Mouse (Mus musculus): ENCODE data around the gene Atp8b5.

Atp8b5 gene

DNA sequence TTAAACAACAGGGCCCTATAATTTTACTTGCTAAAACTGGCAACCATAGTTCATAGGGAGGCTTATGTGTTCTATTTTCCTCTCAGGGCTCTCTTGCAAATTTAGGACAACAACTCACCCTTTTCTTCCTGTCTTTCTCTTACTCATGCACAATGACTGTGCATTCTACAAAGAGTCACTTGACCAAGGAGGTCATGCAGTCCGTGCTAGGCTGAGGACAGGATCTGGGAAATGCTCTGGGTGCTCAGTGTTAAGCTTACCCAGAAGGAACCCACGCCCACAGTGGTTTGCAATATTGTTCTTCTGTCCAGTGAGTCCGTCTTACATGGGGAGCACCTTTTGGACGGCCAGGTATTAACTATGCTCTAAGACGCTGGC lies 117.1 kb downstream of the Atp8b5 start:
- DNase-seq = no peak

DNA sequence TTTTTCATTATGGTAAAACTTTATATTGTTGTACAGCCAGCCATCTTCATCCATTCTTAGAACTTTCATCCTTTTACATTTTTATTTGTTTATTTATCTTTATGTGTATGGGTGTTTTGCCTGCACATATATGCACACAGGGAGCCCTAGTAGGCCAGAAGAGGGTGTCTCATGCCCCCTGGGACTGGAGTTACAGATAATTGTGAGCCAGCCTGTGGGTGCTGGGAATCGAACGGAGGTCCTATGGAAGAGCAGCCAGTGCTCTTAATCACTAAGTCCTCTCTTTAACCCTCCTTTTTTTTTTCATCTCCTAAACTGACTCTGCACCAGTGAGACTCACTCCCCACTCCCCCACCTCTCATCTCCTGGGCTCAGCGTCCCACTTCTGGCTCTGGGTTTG lies 117.6 kb downstream of the Atp8b5 start:
- no peak for DNase-seq

DNA sequence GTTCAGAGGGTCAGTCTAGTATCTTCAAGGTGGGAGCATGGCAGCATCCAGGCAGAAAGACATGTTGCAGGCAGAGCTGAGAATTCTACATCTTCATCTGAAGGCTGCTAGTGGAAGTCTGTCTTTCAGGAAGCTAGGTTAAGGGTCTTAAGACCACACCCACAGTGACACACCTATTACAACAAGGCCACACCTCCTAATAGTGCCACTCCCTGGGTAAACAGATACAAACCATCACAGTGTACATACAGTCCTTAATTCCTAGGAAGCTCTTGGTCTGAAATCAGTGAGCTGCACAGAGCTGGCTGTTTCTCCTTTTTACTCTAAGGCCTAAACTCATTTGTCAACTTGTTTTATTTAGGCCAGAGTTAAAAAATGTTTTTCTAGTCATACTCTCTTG lies 120.0 kb downstream of the Atp8b5 start:
- no peak for DNase-seq

DNA sequence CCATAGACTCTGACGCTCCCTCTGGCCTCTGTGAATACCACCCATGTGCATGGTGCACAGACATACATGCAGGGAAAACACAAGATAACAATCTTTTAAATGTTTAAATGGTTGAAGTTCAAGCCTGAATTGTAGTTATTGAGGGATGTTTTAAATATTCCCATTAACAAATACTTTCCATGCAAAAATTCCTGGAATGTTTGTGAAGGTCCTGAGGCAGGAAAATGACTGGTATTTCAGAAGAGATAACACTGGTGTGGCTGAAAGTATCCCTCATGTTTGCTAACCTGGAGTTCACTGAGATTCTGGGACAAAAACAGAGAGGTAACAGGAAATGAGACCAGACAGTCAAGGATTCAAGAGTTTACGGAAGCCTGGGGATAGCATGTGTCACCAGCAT lies 122.4 kb downstream of the Atp8b5 start:
- DNase-seq = no peak

DNA sequence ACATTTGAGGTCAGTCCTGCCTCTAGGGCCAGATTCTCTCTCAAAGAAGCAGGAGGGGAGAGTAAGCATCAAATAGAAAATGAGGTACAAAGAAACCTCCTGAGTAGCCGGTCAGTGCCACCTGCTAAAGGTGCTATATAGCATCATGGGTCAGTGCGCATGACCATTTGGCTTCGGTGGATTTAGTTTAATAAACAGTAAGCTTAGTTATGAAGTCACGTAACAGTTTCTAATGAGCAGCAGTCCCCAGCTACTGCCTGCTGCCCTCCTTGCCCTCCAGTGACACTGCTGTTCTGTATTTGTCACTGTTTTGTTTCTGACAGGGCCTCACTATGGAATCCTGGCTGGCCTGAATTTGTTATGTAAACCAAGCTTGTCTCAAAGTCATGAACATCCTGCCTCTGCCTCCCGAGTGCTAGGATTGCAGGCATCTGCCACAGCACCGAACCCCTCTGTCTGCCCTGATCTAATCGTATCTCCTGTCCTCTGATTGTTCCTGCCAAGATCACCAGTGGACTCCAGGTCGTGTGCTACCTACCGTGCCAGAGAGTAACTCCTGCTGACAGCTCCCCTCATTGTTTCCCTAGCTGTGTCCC lies 123.0 kb downstream of the Atp8b5 start:
- DNase-seq = no peak

DNA sequence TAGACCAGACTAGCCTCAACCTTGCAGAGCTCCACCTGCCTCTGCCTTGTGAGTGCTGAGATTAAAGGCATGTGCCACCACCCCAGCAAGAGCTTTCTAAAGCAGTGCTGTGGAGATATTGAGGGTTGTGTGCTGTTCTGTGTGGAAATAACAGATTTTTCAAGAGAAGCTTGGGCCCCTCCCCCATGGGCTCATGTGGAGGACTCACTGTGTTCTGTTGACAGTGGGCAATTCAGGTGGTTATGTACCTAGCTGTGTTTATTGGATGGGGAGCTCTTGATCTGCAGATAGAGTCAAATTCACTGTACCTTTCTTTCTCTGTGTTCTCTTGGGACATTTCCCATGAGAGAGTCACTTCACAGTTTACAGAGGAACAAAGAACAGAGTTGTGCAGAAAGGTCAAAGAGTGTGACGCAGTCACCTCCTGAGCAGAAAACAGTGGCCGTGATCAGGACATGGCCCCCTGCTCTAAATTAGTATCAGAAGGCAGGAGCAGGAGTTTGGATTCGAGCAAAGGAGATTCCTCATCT lies 124.6 kb downstream of the Atp8b5 start:
- DNase-seq = no peak

DNA sequence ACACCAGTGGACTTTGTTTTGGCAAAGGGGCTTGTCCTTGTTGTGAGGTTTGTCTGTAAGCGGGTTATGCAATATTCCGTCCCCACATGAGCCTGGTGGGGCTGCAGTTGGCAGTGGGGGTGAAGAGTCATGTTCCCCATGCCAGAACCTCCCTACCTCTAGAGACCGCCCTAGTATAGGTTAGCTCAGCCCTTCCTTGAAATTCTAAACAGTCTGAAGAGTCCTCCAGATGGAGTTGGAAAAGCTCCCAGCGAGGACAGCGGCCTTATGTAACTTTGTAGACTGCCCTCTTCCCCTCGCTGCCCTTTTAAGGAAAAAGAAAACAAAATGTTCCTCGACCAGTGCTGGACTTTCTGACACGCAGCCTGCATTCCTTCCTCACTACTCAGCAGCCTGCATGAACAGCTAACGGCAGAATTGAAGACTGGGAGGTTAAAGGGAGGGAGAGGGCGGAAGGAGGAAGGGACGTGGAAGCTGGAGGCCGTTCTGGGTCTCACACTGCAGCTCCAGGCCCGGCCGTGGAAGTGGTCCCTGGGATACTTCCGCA lies 127.5 kb downstream of the Atp8b5 start:
- no peak for DNase-seq

DNA sequence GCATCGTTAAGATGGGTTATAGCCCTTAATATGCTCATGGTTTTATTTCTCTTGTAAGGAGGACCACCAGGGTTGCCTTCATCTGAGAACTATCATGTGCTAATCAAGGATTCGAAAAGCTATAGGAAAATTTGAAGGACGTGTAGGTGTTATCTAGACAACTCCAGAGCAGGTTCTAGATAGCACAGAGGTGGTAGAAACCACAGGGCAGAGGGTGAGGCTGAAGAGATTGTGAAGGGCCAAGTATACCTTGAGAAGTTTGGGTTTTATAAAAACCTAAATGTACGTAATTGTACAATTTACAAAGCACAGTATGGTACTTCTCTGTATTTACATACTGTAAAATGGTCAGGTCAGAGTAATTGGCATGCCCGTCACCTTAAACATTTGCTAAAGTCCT lies 128.2 kb downstream of the Atp8b5 start:
- DNase-seq = no peak

DNA sequence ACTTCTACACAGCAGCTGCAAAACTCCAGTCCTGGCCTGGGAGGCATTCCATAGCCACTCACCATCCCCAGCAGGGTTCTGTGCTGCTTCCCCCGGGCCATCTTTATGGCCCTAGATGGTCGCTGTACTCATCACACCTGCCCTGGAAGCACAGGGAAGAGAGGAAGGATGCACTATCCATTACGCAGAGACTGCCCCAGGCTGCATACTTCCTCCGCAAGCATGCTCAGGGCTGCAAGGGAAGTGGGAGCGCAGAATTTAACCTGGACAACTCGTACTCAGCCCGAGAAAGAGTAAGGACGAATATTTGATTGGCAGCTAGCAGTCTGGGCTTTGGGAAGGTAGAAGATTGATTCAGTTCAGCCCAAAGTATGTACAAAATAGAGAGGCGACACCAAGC lies 128.9 kb downstream of the Atp8b5 start:
- DNase-seq = no peak

DNA sequence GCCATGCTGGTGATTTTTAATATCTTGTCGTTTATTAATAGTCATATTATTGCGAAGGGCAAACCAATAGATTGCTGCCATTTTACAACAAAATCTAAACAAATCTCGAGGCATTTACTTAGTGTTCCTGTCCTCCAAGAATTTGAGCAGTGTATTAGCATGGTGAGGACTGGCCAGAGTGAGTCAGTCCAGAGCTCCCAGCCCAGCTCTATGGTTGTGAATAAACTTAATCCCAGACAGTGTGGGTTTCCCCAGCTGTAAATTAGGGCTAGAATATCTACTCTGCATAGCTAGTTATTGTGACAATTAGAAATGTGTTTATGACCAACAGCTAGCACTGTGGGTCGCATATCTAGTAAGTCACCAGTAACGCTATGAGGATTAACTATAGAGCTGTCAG lies 129.4 kb downstream of the Atp8b5 start:
- DNase-seq = no peak

DNA sequence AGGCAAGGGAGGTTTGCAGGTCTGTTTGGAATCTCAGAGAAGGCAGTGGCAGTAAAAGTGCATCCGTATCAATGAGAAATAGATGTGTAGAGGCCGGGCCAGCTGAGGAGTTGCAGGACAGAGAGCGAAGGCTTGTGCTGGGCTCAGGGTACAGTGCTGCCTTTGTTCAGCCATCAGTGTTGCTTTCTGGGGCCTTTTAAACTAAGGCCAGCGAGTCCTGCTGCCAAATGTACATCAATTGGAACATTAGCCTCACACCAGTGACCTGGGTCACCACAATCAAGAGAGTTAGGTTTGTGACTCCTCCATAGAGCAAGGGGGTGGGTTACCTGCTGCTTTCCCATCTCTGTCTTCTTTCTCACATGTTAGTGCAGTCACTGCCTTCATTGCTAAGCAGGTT lies 131.1 kb downstream of the Atp8b5 start:
- no peak for DNase-seq

DNA sequence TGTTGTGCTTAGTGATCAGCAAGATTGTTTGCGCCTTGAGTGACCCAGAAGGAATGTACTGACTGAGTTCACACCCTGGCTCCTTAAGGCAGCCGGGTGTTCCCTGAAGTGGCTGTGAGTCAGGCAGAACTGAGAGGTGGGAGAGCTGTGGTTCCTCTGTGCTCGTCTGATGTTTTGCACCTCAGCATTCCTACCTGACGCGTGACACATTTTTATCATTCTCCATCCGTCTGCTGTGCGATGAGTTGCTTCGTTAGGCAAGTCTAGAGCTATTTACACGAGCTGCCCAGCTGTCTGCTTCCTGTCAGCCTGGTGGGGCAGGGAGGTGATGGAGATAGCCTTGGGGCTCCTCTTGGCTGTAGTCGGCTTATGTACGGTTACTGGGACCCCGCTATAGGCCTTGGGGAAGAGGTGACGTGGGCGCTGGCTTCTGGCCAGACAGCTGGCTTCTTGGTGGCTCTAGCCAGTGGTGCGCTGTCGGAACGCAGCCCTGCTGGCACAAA lies 131.9 kb downstream of the Atp8b5 start:
- no peak for DNase-seq

DNA sequence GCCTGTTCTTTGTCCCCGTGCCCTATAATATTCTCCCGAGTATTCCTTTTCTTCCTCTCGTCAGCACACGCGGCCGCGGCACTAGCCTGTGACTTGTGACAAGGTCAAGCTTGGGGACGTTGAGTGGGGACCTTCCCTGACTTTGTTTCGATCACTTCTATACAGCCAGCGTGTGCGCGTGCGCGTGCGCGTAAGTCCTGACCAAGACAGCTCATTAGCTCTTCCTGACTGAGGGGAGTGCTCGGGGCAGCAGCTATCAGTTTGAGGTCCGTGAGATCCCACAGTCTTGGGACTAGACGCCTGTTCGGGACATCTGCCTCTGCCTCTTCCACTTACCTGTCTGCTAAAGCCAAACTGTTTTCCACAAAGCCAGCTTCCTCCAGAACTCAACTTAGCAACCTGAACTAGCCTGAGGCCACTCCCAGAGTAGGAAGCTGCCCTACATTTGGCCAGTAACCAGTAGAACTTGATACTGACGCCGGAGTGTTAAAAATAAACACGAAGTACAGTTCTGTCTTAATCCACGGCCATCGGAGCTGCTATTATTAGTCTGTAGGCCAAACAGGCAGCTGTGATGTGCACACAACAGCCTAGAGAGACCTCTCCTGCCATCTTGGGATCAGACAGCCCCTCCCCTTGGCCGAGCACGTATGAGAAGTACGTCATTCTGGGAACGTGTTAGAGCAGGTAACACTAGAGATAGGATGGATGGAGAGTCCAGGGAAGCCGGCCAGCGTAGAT lies 132.6 kb downstream of the Atp8b5 start:
- no peak for DNase-seq

DNA sequence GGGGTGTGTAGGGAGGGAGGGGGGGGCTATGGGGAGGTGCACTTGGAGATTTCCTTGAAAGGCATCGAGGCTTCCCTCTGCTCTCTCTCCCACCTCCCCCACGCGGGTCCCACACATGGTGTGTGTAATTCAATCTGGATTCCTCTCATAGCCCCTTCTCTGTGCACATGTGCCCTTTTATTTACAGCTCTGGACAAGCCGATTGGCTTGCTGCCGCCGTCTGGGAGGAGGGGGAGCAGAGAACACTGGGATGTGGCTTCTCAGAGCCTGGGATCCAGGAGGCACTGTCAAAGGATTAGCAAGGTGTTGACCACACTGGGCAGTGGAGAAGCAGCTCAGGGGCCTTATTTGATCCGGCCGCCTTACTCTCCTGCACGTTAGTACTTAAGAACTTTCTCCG lies 134.0 kb downstream of the Atp8b5 start:
- no peak for DNase-seq

DNA sequence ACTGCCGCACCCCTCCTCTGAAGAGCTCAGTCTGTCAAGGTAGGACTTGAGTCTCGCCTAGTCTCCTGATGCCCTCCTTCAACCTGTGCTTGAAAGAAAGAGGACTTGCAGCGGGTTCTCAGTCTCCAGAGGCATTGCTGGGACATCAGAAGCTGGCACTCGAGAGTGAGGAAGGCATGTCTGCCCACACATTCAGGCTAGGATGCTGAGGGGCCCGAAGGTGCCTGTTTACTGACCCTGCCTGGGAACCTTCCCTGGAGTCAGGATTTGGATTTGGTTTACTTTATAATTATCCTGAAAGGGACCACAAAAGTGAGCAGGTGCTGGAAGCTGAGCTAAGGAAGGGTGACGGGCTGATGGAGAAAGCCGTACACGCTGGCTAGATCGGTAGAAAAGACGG lies 134.5 kb downstream of the Atp8b5 start:
- DNase-seq = no peak

DNA sequence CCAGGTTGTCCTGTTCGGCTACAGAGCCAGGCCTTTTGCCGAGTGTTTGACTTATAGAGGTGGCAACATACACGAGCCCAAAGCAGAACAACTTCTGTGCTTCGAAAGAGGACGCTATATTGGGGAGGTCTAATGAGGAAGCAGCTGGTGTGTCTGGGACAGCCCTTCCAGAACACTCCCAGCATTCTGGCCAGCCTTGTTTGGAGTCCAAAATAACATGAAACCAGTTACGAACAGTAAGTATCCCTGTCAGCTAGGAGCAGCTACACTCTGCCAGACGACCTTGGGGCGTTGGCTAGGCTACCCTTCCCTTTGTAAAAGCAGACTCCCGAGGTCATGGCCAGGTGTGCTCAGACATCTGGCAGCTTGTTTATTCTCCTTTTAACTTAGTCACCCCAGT lies 135.3 kb downstream of the Atp8b5 start:
- no peak for DNase-seq

DNA sequence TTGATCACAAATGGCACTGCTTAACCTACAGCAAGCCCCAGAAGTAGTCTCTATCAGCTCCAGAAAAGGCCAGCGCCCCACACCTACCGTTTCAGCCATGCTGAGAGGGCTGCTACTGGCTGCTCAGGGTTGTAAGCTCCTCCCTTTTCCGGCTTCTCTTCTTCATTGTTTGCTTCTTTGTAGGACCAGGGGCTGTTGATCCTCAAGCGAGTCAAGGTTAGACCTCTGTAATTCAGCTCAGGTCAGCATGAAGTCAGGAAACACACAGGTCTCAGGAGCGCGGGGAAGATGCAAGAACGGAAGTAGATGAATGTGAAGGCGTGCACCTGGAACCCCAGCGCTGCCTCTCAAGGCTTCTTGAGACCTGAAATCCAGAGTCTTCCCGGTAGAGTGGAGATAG lies 137.7 kb downstream of the Atp8b5 start:
- no peak for DNase-seq

DNA sequence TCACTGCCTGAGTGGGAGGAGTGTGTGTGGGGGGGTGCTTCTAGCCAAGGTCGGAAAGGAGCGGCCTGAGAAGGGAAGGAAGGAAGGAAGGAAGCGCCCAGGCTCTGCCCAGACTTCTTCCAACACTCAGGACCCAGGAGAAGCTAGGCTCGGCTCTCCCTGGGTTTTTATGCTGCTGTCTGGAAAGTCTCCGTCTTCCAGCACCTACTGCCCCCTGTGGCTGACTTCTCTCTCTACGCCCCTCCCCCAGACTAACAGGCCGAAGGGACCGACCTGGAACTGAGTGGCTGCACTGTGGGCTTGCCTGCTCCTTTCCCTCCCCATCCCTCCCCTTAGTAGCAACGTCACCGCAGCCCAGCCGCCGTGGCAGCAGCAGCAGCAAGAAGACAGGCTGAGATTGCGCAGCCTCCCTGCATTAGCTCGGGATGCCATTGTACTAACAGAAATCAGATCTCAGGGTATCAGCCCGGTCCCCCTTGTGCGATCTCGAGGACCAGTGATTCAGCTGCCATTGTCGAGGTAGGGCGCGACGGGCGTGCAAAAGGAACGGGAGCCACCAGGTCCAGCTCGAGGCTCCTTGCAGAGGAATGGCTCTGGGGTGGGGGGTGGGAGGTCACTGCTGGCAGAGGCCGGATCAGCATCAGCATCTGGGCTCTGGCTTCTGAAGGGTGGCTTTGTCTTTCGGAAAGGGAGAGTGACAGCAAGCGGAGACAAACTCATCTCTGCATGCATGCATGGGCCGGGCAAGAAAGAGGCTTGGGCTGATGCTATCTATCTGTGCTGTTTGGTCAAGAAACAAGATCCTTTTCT lies 139.4 kb downstream of the Atp8b5 start:
- DNase-seq = no peak

DNA sequence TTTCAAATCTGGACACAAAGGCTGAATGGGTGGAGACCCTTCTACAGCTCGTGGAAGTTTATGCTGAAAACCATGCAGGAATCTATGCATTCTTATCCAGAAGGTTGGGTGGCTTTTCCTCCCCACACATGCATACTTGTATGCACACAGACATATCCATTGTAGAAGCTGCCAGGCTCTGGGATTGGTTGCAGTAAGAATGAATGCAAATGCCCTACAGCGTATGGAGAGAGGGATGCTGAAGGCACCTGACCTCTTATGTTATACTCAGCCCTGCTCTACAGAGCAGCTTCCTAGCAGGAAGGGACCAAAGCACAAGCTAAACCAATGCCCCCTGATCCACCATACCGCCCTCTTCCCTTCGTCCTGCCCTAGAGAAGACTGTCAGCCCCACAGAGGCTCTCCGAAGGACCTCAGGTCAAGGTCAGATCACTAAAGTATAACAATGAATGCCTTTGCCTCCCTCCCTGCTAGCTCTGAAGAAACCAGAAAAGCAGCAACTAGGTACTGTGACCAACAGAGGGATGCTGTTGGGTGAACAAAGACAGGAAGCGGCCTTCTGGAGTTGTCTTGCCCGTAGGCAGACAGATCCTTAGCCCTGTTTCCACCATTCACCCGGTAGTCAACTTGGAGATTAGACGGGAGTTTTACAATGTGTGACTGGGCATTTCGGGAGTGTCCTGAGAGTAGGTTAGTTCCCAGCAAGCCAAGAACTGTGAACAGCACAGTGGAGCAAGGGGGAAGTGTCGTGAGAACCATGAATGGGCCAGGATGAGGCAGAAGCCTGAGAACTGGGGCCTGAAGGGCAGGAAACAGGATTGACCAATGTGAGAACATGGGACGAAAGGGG lies 140.3 kb downstream of the Atp8b5 start:
- DNase-seq = no peak

DNA sequence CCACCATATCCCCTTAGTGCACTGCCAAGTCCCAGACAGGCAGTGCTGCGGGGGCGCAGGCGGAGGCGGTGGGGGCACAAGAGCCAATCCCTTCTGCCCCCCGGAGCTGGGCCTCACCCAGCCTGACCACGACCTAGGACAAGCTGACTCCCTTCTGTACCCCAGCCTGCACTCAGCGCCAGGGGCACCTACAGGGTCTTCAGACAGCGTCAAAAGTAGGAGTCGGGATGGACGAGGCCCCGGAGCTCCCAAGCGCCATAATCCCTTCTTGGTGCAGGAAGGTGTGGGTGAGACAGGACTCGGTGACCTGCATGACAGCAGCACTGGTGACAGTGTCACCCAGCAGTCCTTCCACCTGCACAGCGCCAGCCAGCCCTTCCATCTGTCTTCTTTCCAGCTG lies 147.8 kb downstream of the Atp8b5 start:
- DNase-seq = no peak

DNA sequence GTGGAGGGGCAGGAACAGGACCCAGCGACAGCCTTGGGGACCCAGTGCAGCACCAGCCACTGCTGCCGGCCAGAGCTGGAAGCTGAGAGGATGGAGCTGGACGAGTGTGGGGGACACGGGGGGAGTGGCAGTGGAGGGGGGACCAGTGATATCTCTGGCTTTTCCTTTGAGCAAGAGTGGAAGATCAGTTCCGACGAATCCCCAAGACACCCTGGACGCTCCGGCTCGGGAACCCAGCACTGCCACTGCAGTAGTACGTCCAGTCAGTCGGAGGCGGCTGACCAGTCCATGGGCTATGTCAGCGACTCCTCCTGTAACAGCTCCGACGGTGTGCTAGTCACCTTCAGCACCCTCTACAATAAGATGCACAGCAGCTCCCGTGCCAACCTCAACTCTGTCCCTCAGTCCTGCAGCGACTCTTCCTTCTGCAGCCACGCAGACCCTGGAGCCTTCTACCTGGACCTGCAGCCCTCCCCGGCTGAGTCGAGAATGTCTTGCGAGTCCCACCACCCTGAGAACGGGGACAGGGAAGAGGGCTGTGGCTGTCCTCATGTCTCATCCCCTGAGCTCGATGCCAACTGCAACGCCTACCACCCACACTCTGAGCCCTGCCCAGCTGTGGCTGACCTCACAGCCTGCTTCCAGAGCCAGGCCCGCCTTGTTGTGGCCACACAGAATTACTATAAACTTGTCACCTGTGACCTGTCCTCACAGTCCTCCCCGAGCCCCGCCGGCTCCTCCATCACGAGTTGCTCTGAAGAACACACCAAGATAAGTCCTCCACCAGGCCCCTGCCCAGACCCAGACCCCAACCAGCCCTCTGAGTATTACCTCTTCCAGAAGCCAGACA lies 148.5 kb downstream of the Atp8b5 start:
- no peak for DNase-seq

DNA sequence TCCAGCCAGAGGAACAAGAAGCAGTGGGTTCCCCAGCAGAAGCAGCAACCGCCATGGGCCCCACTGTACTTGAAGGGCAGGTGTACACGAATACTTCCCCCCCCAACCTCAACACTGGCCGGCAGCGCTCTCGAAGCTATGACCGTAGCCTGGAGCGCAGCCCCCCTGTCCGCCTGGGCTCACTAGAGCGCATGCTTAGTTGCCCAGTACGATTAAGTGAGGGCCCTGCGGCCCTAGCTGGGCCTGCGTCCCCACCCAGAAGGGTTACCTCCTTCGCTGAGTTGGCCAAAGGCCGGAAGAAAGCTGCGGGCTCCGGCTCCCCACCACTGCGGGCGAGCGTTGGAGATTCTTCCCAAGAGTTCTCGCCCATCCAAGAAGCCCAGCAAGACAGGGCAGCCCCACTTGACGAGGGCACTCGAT lies 149.1 kb downstream of the Atp8b5 start:
- DNase-seq = no peak
